Mouse (Mus musculus): ENCODE results near the gene Ptprm. TPM values are rescaled to one million over a fixed set of nuclear protein-coding genes. Genes with fewer than 3 reads are reported as not detected.

Gene Ptprm
- polyA plus RNA-seq, 1 experiment from 2014 or later, result 1.6 TPM

GRCm38 (mm10) chr17:67054202-67054601, 300.1 kb downstream of the Ptprm start:
- WGBS (ENCODE audit: insufficient replicate concordance), result 74% methylated on average over 10 of the region's 10 CpGs
- H3K9ac ChIP-seq (ENCODE audit: low read depth, low read length), result no peak overlapping the region
- no peaks in the 10 kb centered on the region for H3K36me3 ChIP-seq (ENCODE audit: control insufficient read depth, insufficient read depth)
- no peak overlapping the region for H3K27ac ChIP-seq (ENCODE audit: low read length)
- no peaks in the 10 kb centered on the region for H3K4me1 ChIP-seq (ENCODE audit: control insufficient read depth, low read depth, low read length)
- no peak overlapping the region for H3K4me3 ChIP-seq (ENCODE audit: low read depth, low read length)
- H3K27me3 ChIP-seq (ENCODE audit: control insufficient read depth, insufficient read depth, low read depth, low read length), result no peaks in the 10 kb centered on the region
- H3K4me2 ChIP-seq (ENCODE audit: low read depth, low read length), result no peak overlapping the region
- ATAC-seq (ENCODE audit: low read depth), result no peak
- no peaks in the 10 kb centered on the region for H3K9me3 ChIP-seq (replicated peaks; ENCODE audit: control insufficient read depth, low read length)

DNA sequence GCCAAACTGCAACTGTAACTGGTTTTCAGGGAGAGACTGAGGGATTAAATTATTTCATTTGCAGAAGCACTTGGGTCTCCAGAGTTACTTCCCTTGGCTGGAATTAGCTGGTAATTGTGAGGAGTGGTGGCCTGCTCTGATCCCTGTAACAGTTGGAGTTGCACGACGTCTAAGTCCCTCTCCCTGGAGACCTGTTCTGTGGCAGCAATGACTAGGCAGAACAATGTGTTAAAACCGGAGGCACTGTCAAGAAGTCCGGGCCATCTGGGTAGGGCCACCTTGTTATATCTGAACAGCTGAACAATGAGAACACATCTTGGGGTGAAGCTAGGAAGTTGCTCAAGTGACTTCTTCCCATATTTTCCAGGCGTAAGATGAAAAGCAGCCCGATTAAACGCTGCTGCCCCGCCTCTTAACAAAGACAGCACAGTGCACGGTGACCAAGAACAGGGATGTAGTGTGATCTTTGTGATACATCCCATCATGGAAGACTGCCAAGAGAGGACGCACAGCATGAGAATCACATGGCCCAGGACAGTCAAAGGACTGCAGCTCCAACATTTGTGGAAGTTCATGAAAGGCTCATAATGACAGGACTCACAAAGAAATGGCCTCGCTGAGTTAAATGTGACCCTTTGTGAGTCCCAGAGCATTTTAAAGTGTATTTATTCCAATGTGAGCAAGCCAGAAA, 301.5 kb downstream of the Ptprm start:
- Histone ChIP-seq H3K27me3 (ENCODE audit: control insufficient read depth, insufficient read depth, low read depth, low read length) (no peaks in the 10 kb centered on the region), H3K4me3 (ENCODE audit: low read depth, low read length) (no peak overlapping the region), H3K4me1 (ENCODE audit: control insufficient read depth, low read depth, low read length) (no peaks in the 10 kb centered on the region), H3K4me2 (ENCODE audit: low read depth, low read length) (no peak overlapping the region), H3K27ac (ENCODE audit: low read length) (no peak overlapping the region), H3K36me3 (ENCODE audit: control insufficient read depth, insufficient read depth) (no peaks in the 10 kb centered on the region), H3K9me3 (replicated peaks; ENCODE audit: control insufficient read depth, low read length) (no peaks in the 10 kb centered on the region), H3K9ac (ENCODE audit: low read depth, low read length) (no peak overlapping the region)
- 68% methylated on average over 11 of the region's 11 CpGs for WGBS (ENCODE audit: insufficient replicate concordance)
- no peak for ATAC-seq (ENCODE audit: low read depth)

DNA sequence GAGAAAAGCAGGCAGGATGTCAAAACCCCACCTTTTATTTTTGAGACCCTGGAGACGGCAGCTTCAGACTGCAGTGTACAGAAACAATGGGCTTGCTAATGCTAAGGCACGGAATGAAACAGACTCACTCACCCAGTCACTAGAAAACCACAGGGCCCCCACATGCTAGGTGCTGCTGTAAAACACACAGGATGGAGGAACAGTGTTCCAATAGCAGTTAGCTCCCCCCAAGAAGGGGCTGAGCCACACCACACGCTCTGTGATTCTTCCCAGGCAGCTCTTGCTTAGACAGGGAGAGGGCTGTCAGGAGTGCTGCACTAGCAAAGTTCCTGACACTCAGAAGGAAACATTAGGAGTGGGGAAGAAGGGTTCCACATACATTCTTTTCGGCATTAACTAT, 306.6 kb downstream of the Ptprm start:
- ATAC-seq (ENCODE audit: low read depth), result no peak

GRCm38 (mm10) chr17:67038558-67038957, 315.7 kb downstream of the Ptprm start:
- Histone ChIP-seq H3K27me3 (ENCODE audit: control insufficient read depth, insufficient read depth, low read depth, low read length) (no peaks in the 10 kb centered on the region), H3K9ac (ENCODE audit: low read depth, low read length) (no peak overlapping the region), H3K9me3 (replicated peaks; ENCODE audit: control insufficient read depth, low read length) (no peaks in the 10 kb centered on the region), H3K4me2 (ENCODE audit: low read depth, low read length) (no peak overlapping the region), H3K4me1 (ENCODE audit: control insufficient read depth, low read depth, low read length) (no peaks in the 10 kb centered on the region), H3K36me3 (ENCODE audit: control insufficient read depth, insufficient read depth) (no peaks in the 10 kb centered on the region), H3K27ac (ENCODE audit: low read length) (no peak overlapping the region), H3K4me3 (ENCODE audit: low read depth, low read length) (no peak overlapping the region)
- WGBS (ENCODE audit: insufficient replicate concordance), result 53% methylated on average over 6 of the region's 6 CpGs
- no peak for ATAC-seq (ENCODE audit: low read depth)

More for the DNA sequence above, 306.6 kb downstream of the Ptprm start:
- Histone ChIP-seq H3K36me3 (ENCODE audit: control insufficient read depth, insufficient read depth) (no peaks in the 10 kb centered on the region), H3K9ac (ENCODE audit: low read depth, low read length) (no peak overlapping the region), H3K4me3 (ENCODE audit: low read depth, low read length) (no peak overlapping the region), H3K4me2 (ENCODE audit: low read depth, low read length) (no peak overlapping the region), H3K27ac (ENCODE audit: low read length) (no peak overlapping the region), H3K9me3 (replicated peaks; ENCODE audit: control insufficient read depth, low read length) (no peaks in the 10 kb centered on the region), H3K4me1 (ENCODE audit: control insufficient read depth, low read depth, low read length) (no peaks in the 10 kb centered on the region), H3K27me3 (ENCODE audit: control insufficient read depth, insufficient read depth, low read depth, low read length) (no peaks in the 10 kb centered on the region)
- 60% methylated on average over 4 of the region's 4 CpGs for WGBS (ENCODE audit: insufficient replicate concordance)

GRCm38 (mm10) chr17:67033547-67033946, 320.7 kb downstream of the Ptprm start:
- ATAC-seq (ENCODE audit: low read depth), result no peak
- Histone ChIP-seq H3K9me3 (replicated peaks; ENCODE audit: control insufficient read depth, low read length) (no peaks in the 10 kb centered on the region), H3K4me2 (ENCODE audit: low read depth, low read length) (no peak overlapping the region), H3K4me3 (ENCODE audit: low read depth, low read length) (no peak overlapping the region), H3K4me1 (ENCODE audit: control insufficient read depth, low read depth, low read length) (no peaks in the 10 kb centered on the region), H3K36me3 (ENCODE audit: control insufficient read depth, insufficient read depth) (no peaks in the 10 kb centered on the region), H3K27me3 (ENCODE audit: control insufficient read depth, insufficient read depth, low read depth, low read length) (no peaks in the 10 kb centered on the region), H3K27ac (ENCODE audit: low read length) (no peak overlapping the region), H3K9ac (ENCODE audit: low read depth, low read length) (no peak overlapping the region)
- 69% methylated on average over 3 of the region's 3 CpGs for WGBS (ENCODE audit: insufficient replicate concordance)

GRCm38 (mm10) chr17:67032021-67032420, 322.2 kb downstream of the Ptprm start:
- Histone ChIP-seq H3K4me1 (ENCODE audit: control insufficient read depth, low read depth, low read length) (no peaks in the 10 kb centered on the region), H3K4me3 (ENCODE audit: low read depth, low read length) (no peak overlapping the region), H3K27me3 (ENCODE audit: control insufficient read depth, insufficient read depth, low read depth, low read length) (no peaks in the 10 kb centered on the region), H3K4me2 (ENCODE audit: low read depth, low read length) (no peak overlapping the region), H3K27ac (ENCODE audit: low read length) (no peak overlapping the region), H3K36me3 (ENCODE audit: control insufficient read depth, insufficient read depth) (no peaks in the 10 kb centered on the region), H3K9ac (ENCODE audit: low read depth, low read length) (no peak overlapping the region), H3K9me3 (replicated peaks; ENCODE audit: control insufficient read depth, low read length) (no peaks in the 10 kb centered on the region)
- WGBS (ENCODE audit: insufficient replicate concordance), result 65% methylated on average over 6 of the region's 6 CpGs
- no peak for ATAC-seq (ENCODE audit: low read depth)

GRCm38 (mm10) chr17:67031341-67031740, 322.9 kb downstream of the Ptprm start:
- H3K4me2 ChIP-seq (ENCODE audit: low read depth, low read length), result no peak overlapping the region
- no peak overlapping the region for H3K9ac ChIP-seq (ENCODE audit: low read depth, low read length)
- no peaks in the 10 kb centered on the region for H3K4me1 ChIP-seq (ENCODE audit: control insufficient read depth, low read depth, low read length)
- H3K9me3 ChIP-seq (replicated peaks; ENCODE audit: control insufficient read depth, low read length), result no peaks in the 10 kb centered on the region
- ATAC-seq (ENCODE audit: low read depth), result no peak
- no peak overlapping the region for H3K27ac ChIP-seq (ENCODE audit: low read length)
- H3K36me3 ChIP-seq (ENCODE audit: control insufficient read depth, insufficient read depth), result no peaks in the 10 kb centered on the region
- no peaks in the 10 kb centered on the region for H3K27me3 ChIP-seq (ENCODE audit: control insufficient read depth, insufficient read depth, low read depth, low read length)
- no peak overlapping the region for H3K4me3 ChIP-seq (ENCODE audit: low read depth, low read length)
- WGBS (ENCODE audit: insufficient replicate concordance), result 61% methylated on average over 4 of the region's 4 CpGs

DNA sequence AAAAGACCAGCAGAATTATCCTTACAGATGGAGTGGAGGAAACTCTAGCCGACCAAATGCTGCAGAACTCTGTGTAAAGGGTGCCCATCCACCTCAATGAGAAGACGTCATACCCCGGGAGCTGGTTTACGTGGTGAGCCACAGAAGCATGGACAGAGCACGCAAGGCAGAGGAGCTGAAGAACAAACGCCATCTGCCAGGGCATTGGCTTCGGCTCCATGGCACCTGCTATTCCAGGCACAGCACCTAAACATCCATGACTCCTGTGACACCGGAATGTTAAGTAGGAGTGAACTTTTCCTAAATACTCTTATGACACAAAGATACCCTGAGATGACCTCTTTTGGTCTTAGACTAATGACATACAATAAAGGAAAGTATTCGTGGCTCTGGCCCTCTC, 327.0 kb downstream of the Ptprm start:
- no peak for ATAC-seq (ENCODE audit: low read depth)
- Histone ChIP-seq H3K9ac (ENCODE audit: low read depth, low read length) (no peak overlapping the region), H3K4me1 (ENCODE audit: control insufficient read depth, low read depth, low read length) (no peaks in the 10 kb centered on the region), H3K36me3 (ENCODE audit: control insufficient read depth, insufficient read depth) (no peaks in the 10 kb centered on the region), H3K27me3 (ENCODE audit: control insufficient read depth, insufficient read depth, low read depth, low read length) (no peaks in the 10 kb centered on the region), H3K9me3 (replicated peaks; ENCODE audit: control insufficient read depth, low read length) (no peaks in the 10 kb centered on the region), H3K4me3 (ENCODE audit: low read depth, low read length) (no peak overlapping the region), H3K27ac (ENCODE audit: low read length) (no peak overlapping the region), H3K4me2 (ENCODE audit: low read depth, low read length) (no peak overlapping the region)
- 70% methylated on average over 9 of the region's 9 CpGs for WGBS (ENCODE audit: insufficient replicate concordance)

DNA sequence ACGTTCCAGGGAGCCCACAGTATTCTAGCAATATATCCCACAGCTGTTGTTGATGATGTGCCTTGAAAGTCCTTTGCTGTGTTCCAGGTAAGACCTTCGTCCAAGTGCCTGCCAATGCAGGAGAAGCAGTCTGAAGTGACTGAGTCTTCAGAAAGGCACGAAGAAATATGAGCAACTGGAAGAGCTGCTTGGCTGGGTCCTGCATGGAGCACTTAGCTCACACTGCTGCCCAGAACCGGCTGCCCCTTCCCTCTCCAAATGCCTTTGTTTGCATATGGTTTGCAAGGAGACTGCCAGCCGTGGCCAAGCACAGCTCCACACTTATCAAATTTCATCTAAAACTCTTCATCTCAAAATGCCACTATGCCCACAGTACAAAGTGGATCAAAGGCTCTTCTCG, 337.8 kb downstream of the Ptprm start:
- H3K27ac ChIP-seq (ENCODE audit: low read length), result no peak overlapping the region
- H3K9me3 ChIP-seq (replicated peaks; ENCODE audit: control insufficient read depth, low read length), result no peaks in the 10 kb centered on the region
- WGBS (ENCODE audit: insufficient replicate concordance), result 61% methylated on average over 6 of the region's 6 CpGs
- no peaks in the 10 kb centered on the region for H3K36me3 ChIP-seq (ENCODE audit: control insufficient read depth, insufficient read depth)
- no peaks in the 10 kb centered on the region for H3K4me1 ChIP-seq (ENCODE audit: control insufficient read depth, low read depth, low read length)
- no peak for ATAC-seq (ENCODE audit: low read depth)
- no peak overlapping the region for H3K4me3 ChIP-seq (ENCODE audit: low read depth, low read length)
- no peak overlapping the region for H3K9ac ChIP-seq (ENCODE audit: low read depth, low read length)
- no peaks in the 10 kb centered on the region for H3K27me3 ChIP-seq (ENCODE audit: control insufficient read depth, insufficient read depth, low read depth, low read length)
- no peak overlapping the region for H3K4me2 ChIP-seq (ENCODE audit: low read depth, low read length)
